Mouse (Mus musculus) CH12F3 (cell line): ENCODE data around the gene Nelfa.
"Not testable (repeated sequence)": the region's sequence is repeated elsewhere in the genome, so short reads cannot be mapped to it uniquely, and the experiment has no call there.

ENCODE experiments used
- in situ Hi-C: fragments of 300-500 bp; cut with MboI; formaldehyde crosslinking; loops from 2 replicates; pipeline ENCODE4 v1.14.3; 2020; ENCODE audit warnings: low sequenced_read_pairs

Nelfa gene

GRCm38 (mm10) chr5:33920037-33920436, 16.2 kb downstream of the Nelfa start:
- in situ Hi-C loops: no loop called here

- in situ Hi-C loops: no loop called here
Observed at GRCm38 (mm10) chr5:33919466-33919865, 16.7 kb downstream of the Nelfa start.

GRCm38 (mm10) chr5:33916616-33917015, 19.6 kb downstream of the Nelfa start:
- in situ Hi-C loops: not testable (repeated sequence)

GRCm38 (mm10) chr5:33915031-33915430, 21.2 kb downstream of the Nelfa start:
- in situ Hi-C loops: not testable (repeated sequence)

- in situ Hi-C loops: no loop called here
Observed at GRCm38 (mm10) chr5:33903176-33903575, 33.0 kb downstream of the Nelfa start.

- in situ Hi-C loops: no loop called here
Observed at GRCm38 (mm10) chr5:33902696-33903095, 33.5 kb downstream of the Nelfa start.

- in situ Hi-C loops: no loop called here
Observed at GRCm38 (mm10) chr5:33901278-33901677, 34.9 kb downstream of the Nelfa start.

- in situ Hi-C loops: no loop called here
Observed at GRCm38 (mm10) chr5:33900701-33901263, 35.4 kb downstream of the Nelfa start.

- in situ Hi-C loops: no loop called here
Observed at GRCm38 (mm10) chr5:33900101-33900500, 36.1 kb downstream of the Nelfa start.

- in situ Hi-C loops: no loop called here
Observed at GRCm38 (mm10) chr5:33899245-33899644, 37.0 kb downstream of the Nelfa start.

- in situ Hi-C loops: no loop called here
Observed at GRCm38 (mm10) chr5:33898671-33899070, 37.5 kb downstream of the Nelfa start.

- in situ Hi-C loops: no loop called here
Observed at GRCm38 (mm10) chr5:33897158-33897557, 39.1 kb downstream of the Nelfa start.

GRCm38 (mm10) chr5:33895116-33895515, 41.1 kb downstream of the Nelfa start:
- in situ Hi-C loops: no loop called here

- in situ Hi-C loops: no loop called here
Observed at GRCm38 (mm10) chr5:33893406-33893805, 42.8 kb downstream of the Nelfa start.

GRCm38 (mm10) chr5:33881118-33881517, 55.1 kb downstream of the Nelfa start:
- in situ Hi-C loops: no loop called here

- in situ Hi-C loops: no loop called here
Observed at GRCm38 (mm10) chr5:33875472-33875871, 60.7 kb downstream of the Nelfa start.

GRCm38 (mm10) chr5:33857693-33858092, 78.5 kb downstream of the Nelfa start:
- in situ Hi-C loops: no loop called here

- in situ Hi-C loops: no loop called here
Observed at GRCm38 (mm10) chr5:33854019-33854418, 82.2 kb downstream of the Nelfa start.

- in situ Hi-C loops: no loop called here
Observed at GRCm38 (mm10) chr5:33853086-33853485, 83.1 kb downstream of the Nelfa start.

GRCm38 (mm10) chr5:33851466-33851865, 84.7 kb downstream of the Nelfa start:
- in situ Hi-C loops: no loop called here
